Mouse (Mus musculus): ENCODE measurements around the gene Cdc27. TPM values are rescaled to one million over a fixed set of nuclear protein-coding genes. Genes with fewer than 3 reads are reported as not detected.

Cdc27 gene
- polyA plus RNA-seq, 2 experiments = 30.5 to 43.4 TPM

DNA sequence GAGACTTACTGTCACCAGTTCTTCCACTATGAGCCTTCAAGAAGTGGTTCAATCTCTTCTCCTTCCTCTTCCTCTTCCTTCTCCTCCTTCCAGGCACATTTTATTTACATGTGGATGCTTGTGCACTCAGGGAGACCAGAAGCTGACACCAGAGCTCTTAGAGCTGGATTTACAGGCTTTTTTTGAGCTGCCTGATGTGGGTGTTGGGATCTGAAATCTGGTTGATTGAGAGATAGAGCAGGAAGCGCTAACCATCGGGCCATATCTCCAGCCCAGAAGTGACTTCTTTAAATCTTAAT is 31.8 kb upstream of the Cdc27 start:
- no peak for ATAC-seq (ENCODE audit: low FRiP score, low read depth)
- no peaks in the 10 kb centered on the region for H3K36me3 ChIP-seq (ENCODE audit: control insufficient read depth, insufficient read depth, low read length)
- DNase-seq (ENCODE audit: low spot score) = no peak
- no peak overlapping the region for H3K27ac ChIP-seq (replicated peaks; ENCODE audit: low read depth, low read length)
- H3K9me3 ChIP-seq (ENCODE audit: control insufficient read depth, low read length) = no peaks in the 10 kb centered on the region
- 82% methylated on average over 2 of the region's 2 CpGs for WGBS
- H3K4me2 ChIP-seq (replicated peaks; ENCODE audit: low read depth, low read length, severe bottlenecking) = no peak overlapping the region
- H3K27me3 ChIP-seq (ENCODE audit: control insufficient read depth, insufficient read depth, low read length) = no peaks in the 10 kb centered on the region
- no peak for TF ChIP-seq POLR2A (IDR thresholded peaks at IDR 0.05; ENCODE audit: borderline replicate concordance, extremely low read depth, insufficient read depth, insufficient read length)
- no peak overlapping the region for H3K4me3 ChIP-seq (replicated peaks; ENCODE audit: low read length)
- H3K9ac ChIP-seq (ENCODE audit: low read depth, low read length, severe bottlenecking) = no peak overlapping the region
- H3K4me1 ChIP-seq (ENCODE audit: control insufficient read depth, insufficient read depth, low read length) = peaks cover 10% of the 10 kb centered on the region; the same call in 1 of the 2 replicates

- H3K27ac ChIP-seq (replicated peaks; ENCODE audit: low read depth, low read length) = no peak overlapping the region
- TF ChIP-seq POLR2A (IDR thresholded peaks at IDR 0.05; ENCODE audit: borderline replicate concordance, extremely low read depth, insufficient read depth, insufficient read length) = no peak
- peak overlapping the region; percentile 33 for H3K4me2 ChIP-seq (replicated peaks; ENCODE audit: low read depth, low read length, severe bottlenecking)
- 31% methylated on average over 18 of the region's 18 CpGs for WGBS
- H3K9ac ChIP-seq (ENCODE audit: low read depth, low read length, severe bottlenecking) = no peak overlapping the region
- no peaks in the 10 kb centered on the region for H3K9me3 ChIP-seq (ENCODE audit: control insufficient read depth, low read length)
- H3K27me3 ChIP-seq (ENCODE audit: control insufficient read depth, insufficient read depth, low read length) = no peaks in the 10 kb centered on the region
- H3K36me3 ChIP-seq (ENCODE audit: control insufficient read depth, insufficient read depth, low read length) = no peaks in the 10 kb centered on the region
- peaks cover 10% of the 10 kb centered on the region; the same call in 1 of the 2 replicates for H3K4me1 ChIP-seq (ENCODE audit: control insufficient read depth, insufficient read depth, low read length)
- DNase-seq (ENCODE audit: low spot score) (peak; percentile 32), ATAC-seq (ENCODE audit: low FRiP score, low read depth) (no peak)
- H3K4me3 ChIP-seq (replicated peaks; ENCODE audit: low read length) = peak overlapping the region; percentile 7; the same call in 1 of the 2 replicates
These were observed 31.3 kb upstream of the Cdc27 start for GRCm38 (mm10) chr11:104581446-104582307.

DNA sequence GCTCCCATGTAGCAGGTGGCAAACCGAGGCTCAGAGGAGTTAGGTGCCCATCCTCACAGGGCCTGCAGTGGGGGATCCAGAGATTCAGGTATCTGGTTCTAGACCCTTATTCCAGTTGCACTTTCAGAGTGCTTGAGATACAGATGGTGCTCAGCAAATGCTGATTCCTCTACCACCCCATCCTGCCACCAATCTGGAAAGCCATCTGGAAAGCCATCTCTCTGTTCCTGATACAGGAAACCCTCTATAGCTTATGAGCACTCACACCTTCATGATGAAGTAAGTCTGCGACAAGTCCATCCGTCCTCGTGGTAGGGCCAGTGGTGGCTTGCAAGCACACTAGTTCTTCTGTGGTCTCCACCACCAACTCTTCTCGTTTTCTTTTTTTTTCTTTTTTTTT is 30.2 kb upstream of the Cdc27 start:
- no peak overlapping the region for H3K4me2 ChIP-seq (replicated peaks; ENCODE audit: low read depth, low read length, severe bottlenecking)
- ATAC-seq (ENCODE audit: low FRiP score, low read depth) (no peak), DNase-seq (ENCODE audit: low spot score) (no peak)
- H3K9ac ChIP-seq (ENCODE audit: low read depth, low read length, severe bottlenecking) = no peak overlapping the region
- H3K4me1 ChIP-seq (ENCODE audit: control insufficient read depth, insufficient read depth, low read length) = peaks cover 10% of the 10 kb centered on the region; the same call in 1 of the 2 replicates
- H3K9me3 ChIP-seq (ENCODE audit: control insufficient read depth, low read length) = no peaks in the 10 kb centered on the region
- TF ChIP-seq POLR2A (IDR thresholded peaks at IDR 0.05; ENCODE audit: borderline replicate concordance, extremely low read depth, insufficient read depth, insufficient read length) = no peak
- no peaks in the 10 kb centered on the region for H3K36me3 ChIP-seq (ENCODE audit: control insufficient read depth, insufficient read depth, low read length)
- H3K27ac ChIP-seq (replicated peaks; ENCODE audit: low read depth, low read length) = no peak overlapping the region
- no peak overlapping the region for H3K4me3 ChIP-seq (replicated peaks; ENCODE audit: low read length)
- 93% methylated on average over 5 of the region's 5 CpGs for WGBS
- H3K27me3 ChIP-seq (ENCODE audit: control insufficient read depth, insufficient read depth, low read length) = no peaks in the 10 kb centered on the region

GRCm38 (mm10) chr11:104580091-104580490 is 29.7 kb upstream of the Cdc27 start:
- DNase-seq (ENCODE audit: low spot score) = no peak
- H3K27ac ChIP-seq (replicated peaks; ENCODE audit: low read depth, low read length) = no peak overlapping the region
- no peaks in the 10 kb centered on the region for H3K36me3 ChIP-seq (ENCODE audit: control insufficient read depth, insufficient read depth, low read length)
- H3K27me3 ChIP-seq (ENCODE audit: control insufficient read depth, insufficient read depth, low read length) = no peaks in the 10 kb centered on the region
- peaks cover 10% of the 10 kb centered on the region; the same call in 1 of the 2 replicates for H3K4me1 ChIP-seq (ENCODE audit: control insufficient read depth, insufficient read depth, low read length)
- 78% methylated on average over 6 of the region's 6 CpGs for WGBS
- H3K9ac ChIP-seq (ENCODE audit: low read depth, low read length, severe bottlenecking) = no peak overlapping the region
- no peak for TF ChIP-seq POLR2A (IDR thresholded peaks at IDR 0.05; ENCODE audit: borderline replicate concordance, extremely low read depth, insufficient read depth, insufficient read length)
- H3K4me2 ChIP-seq (replicated peaks; ENCODE audit: low read depth, low read length, severe bottlenecking) = no peak overlapping the region
- ATAC-seq (ENCODE audit: low FRiP score, low read depth) = no peak
- no peaks in the 10 kb centered on the region for H3K9me3 ChIP-seq (ENCODE audit: control insufficient read depth, low read length)
- H3K4me3 ChIP-seq (replicated peaks; ENCODE audit: low read length) = no peak overlapping the region

DNA sequence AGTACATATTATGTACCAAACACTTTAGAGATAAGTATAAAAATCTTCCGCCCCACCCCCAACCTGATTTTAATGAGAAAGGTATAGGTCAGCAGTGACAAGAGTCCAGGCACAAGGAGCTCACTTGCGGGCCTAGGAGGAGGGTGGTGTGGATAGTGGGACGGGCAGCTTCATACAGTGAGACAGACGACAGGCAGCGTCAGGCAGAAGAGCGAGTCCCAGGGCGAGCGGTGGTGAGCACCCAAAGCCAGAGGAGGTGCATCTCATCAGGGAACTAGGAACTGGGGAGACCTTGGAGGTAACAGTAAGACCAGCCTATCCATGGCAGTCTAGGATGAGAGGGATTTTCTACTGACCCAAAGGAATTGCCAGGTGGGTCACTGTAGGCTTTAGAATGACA is 29.2 kb upstream of the Cdc27 start:
- DNase-seq (ENCODE audit: low spot score) = no peak
- Histone ChIP-seq H3K27me3 (ENCODE audit: control insufficient read depth, insufficient read depth, low read length) (no peaks in the 10 kb centered on the region), H3K9ac (ENCODE audit: low read depth, low read length, severe bottlenecking) (no peak overlapping the region), H3K4me3 (replicated peaks; ENCODE audit: low read length) (no peak overlapping the region), H3K27ac (replicated peaks; ENCODE audit: low read depth, low read length) (no peak overlapping the region), H3K9me3 (ENCODE audit: control insufficient read depth, low read length) (no peaks in the 10 kb centered on the region), H3K4me1 (ENCODE audit: control insufficient read depth, insufficient read depth, low read length) (peaks cover 10% of the 10 kb centered on the region; the same call in 1 of the 2 replicates), H3K36me3 (ENCODE audit: control insufficient read depth, insufficient read depth, low read length) (no peaks in the 10 kb centered on the region), H3K4me2 (replicated peaks; ENCODE audit: low read depth, low read length, severe bottlenecking) (no peak overlapping the region)
- ATAC-seq (ENCODE audit: low FRiP score, low read depth) = no peak
- 90% methylated on average over 8 of the region's 8 CpGs for WGBS
- TF ChIP-seq POLR2A (IDR thresholded peaks at IDR 0.05; ENCODE audit: borderline replicate concordance, extremely low read depth, insufficient read depth, insufficient read length) = no peak

All from limb, embryonic 14.5 days (tissue).